Mouse (Mus musculus) effector memory CD4-positive, alpha-beta T cell, adult 5 months (primary cell): ENCODE measurements around the gene Tbl3. TPM values are rescaled to one million over a fixed set of nuclear protein-coding genes. Genes with fewer than 3 reads are reported as not detected.

Experiments used
- polyA plus RNA-seq: library from polyadenylated mRNA; unstranded; fragments of 100-300 nt; shearing (Covaris generic); gene quantifications from one replicate; pipeline ENCODE4 v1.2.1, GENCODE M21; 2017

Tbl3 gene
- polyA plus RNA-seq, result 40.1 TPM

GRCm38 (mm10) chr17:24706982-24707800 lies at the start of gene Tbl3:
Gene Tbl3 (minus strand): TSS chr17:24707660.

GRCm38 (mm10) chr17:24752415-24753394 lies 45.2 kb upstream of the Tbl3 start, which contains the start of gene Hs3st6:
Gene Hs3st6 (plus strand): TSS chr17:24752988.

GRCm38 (mm10) chr17:24736330-24737051 lies 29.0 kb upstream of the Tbl3 start, which contains the start of gene Msrb1:
Gene Msrb1 (plus strand): TSS chr17:24736642.

GRCm38 (mm10) chr17:24727618-24728017 lies 20.2 kb upstream of the Tbl3 start, which contains the start of gene Rpl3l:
Gene Rpl3l (plus strand): TSS chr17:24727820.

DNA sequence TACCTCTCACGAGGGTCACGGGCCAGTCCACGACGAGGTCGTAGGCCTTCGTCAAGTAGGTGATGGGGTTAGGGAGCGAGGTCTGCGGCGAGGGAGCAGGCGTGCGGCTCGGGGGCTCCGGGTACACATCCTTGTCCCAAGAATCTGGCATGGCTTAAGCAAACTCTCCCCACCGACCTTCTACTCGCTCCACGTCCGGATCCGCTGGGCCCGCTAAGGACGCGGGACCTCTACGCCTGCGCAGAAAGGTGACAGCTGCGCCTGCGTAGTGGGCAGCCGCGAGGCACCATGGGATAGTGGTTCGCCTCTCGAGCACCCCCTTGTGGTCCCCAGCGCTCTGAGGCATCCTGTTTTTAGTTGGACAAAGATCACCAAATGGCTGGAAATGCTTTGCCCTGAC lies 16.7 kb upstream of the Tbl3 start, which contains the start of gene Ndufb10:
Gene Ndufb10 (minus strand): TSS at position 295 of the 400 bp plus-strand sequence.

DNA sequence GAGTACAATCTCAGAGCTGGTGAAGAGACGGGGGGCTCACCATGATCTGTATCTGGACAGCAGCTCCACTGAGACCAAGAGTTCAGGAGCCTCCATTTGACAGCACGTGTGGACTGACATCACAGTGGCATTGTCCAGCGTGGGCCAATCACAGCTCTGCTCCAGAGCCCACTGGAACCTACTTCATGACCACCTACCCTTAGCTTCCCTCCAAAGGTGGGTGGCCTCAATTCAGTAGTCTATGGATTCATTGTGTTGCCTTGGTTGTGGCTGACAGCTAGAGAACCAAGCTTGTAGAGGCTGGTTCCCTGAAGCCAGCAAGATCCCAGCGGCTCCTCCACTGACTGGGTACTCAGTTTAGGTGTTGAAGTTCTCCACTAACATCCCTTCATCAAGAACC lies 10.5 kb upstream of the Tbl3 start, which contains the start of the genes Rnf151 and Rps2:
Gene Rnf151 (minus strand): TSS at position 121 of the 400 bp plus-strand sequence.
Gene Rps2 (plus strand): TSS at position 174 of the 400 bp plus-strand sequence.

GRCm38 (mm10) chr17:24696011-24696697 lies 11.3 kb downstream of the Tbl3 start, which contains the start of the genes Gfer and Noxo1:
Gene Gfer (minus strand): TSS chr17:24696156.
Gene Noxo1 (plus strand): TSS chr17:24696234.

DNA sequence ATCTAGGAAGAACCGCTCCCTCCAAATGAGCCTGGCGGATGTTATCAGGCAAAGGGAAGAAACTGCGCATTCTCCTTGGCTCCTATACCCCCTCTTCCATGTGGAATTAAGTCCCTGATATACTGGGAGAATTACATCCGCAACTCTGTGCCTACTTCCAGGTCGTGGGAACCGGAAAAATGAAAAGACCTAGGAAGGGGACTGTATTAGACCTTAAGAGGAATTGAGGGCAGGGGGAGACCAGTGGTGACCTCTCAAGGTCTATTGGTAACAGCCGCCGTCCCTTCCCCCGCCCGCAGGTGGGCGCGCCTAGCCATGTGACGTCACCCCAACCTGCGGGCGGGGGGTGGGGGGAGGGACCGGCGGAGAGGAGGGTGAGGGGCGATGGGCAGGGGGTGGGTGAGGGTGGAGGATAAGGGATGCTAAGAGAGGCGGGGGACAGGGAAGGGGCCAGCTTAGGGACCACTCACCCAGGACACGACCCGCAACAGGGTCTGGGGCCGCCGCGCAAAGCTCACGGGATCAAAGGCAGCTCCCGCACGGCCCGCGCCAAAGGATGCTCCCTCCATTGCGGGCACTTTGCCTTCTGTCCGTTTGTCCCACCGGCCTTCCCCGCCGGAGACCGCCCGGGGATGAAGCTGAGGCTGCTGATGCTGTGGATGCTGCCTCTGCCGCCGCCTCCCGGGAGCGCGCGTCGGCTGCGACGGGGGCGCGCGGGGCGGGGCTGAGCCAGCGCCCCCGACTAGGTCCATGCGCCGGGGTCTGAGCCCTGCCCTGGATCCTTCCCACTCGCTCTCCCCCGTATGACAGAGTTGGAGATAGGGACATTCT lies 18.0 kb downstream of the Tbl3 start, which contains the start of gene Syngr3:
Gene Syngr3 (minus strand): TSS at position 705 of the 831 bp plus-strand sequence.

DNA sequence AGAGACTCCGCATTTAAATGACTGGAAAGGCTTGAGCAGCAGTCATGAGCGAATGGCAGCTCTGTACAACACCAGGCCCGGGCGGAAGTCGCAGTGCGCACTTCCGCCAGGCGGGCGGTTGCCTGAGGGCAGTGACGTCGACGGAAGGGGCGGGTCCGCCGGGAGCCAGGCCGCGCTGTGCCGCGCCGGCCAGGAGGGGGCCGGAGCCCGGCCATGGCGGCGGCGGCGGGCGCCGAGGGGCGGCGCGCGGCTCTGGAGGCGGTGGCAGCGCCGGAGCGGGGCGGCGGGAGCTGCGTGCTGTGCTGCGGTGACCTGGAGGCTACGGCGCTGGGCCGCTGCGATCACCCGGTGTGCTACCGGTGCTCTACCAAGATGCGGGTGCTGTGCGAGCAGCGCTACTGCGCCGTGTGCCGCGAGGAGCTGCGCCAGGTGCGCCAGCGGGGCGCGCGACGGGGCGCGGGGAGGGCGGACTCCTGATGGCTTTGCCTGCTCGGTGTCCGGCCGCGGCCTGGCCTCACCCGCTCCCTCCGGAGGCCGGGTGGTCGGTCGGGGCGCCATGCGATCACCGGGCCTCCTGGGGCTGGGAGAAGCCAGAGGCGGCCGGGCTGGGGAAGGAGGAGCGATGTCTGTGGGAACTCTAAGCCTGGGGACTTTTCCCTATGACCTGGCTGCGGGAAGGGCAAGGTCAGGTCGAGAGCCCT lies 37.8 kb downstream of the Tbl3 start, which contains the start of gene Zfp598:
Gene Zfp598 (plus strand): TSS at position 143 of the 701 bp plus-strand sequence.

GRCm38 (mm10) chr17:24658017-24658758 lies 49.3 kb downstream of the Tbl3 start, which contains the start of gene Npw:
Gene Npw (minus strand): TSS chr17:24658457.

DNA sequence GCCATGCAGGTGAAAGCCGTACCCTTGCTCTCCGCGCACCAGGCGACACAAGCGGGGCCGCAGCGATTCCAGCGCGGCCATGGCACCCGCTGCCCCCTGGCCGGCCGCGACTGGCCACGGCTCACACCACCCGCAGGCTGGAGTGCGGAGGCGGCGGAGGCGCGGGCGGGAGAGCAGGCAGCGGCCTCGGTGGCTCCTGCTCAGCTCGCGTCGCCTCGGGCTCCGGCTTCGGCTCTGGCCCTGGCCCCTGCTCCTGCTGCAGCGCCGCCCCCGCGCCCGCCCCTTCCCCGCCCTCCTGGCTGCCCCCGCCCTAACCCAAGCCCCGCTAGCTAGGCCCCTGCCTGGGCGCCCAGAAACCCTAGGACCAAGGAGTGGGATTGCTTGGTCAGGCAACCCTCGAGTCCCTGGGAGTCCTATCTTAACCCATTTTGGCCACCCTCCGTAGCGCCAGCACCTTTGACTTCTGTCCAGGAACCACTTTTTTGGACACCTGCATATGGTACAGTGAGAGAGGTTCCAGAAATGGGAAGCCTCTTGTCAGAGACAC lies 57.3 kb downstream of the Tbl3 start, which contains the start of gene Slc9a3r2:
Gene Slc9a3r2 (minus strand): TSS at position 258 of the 547 bp plus-strand sequence.

Other genes with a start within 250 kb of the Tbl3 start
- gene E4f1, start 237.3 kb downstream of the Tbl3 start, polyA plus RNA-seq, result 99.5 TPM
- 15.6 TPM for gene Pgp, start 237.3 kb downstream of the Tbl3 start, polyA plus RNA-seq
- not detected for gene Bricd5, start 233.8 kb downstream of the Tbl3 start, polyA plus RNA-seq
- 13.8 TPM for gene Mlst8, start 228.6 kb downstream of the Tbl3 start, polyA plus RNA-seq
- gene Caskin1, start 219.1 kb downstream of the Tbl3 start, polyA plus RNA-seq, result 0.22 TPM
- gene Traf7, start 179.7 kb downstream of the Tbl3 start, polyA plus RNA-seq, result 67.3 TPM
- 2.9 TPM for gene Rab26, start 173.4 kb downstream of the Tbl3 start, polyA plus RNA-seq
- gene Pkd1, start 157.8 kb downstream of the Tbl3 start, polyA plus RNA-seq, result 51.9 TPM
- gene Tsc2, start 75.0 kb downstream of the Tbl3 start, polyA plus RNA-seq, result 34.7 TPM
- gene Nthl1, start 75.0 kb downstream of the Tbl3 start, polyA plus RNA-seq, result 2.6 TPM
- 0.34 TPM for gene Slc9a3r2, start 57.3 kb downstream of the Tbl3 start, polyA plus RNA-seq
- gene Npw, start 49.2 kb downstream of the Tbl3 start, polyA plus RNA-seq, result not detected
- 20.9 TPM for gene Zfp598, start 38.0 kb downstream of the Tbl3 start, polyA plus RNA-seq
- gene Syngr3, start 17.7 kb downstream of the Tbl3 start, polyA plus RNA-seq, result 0.34 TPM
- gene Gfer, start 11.5 kb downstream of the Tbl3 start, polyA plus RNA-seq, result 30.1 TPM
- gene Noxo1, start 11.4 kb downstream of the Tbl3 start, polyA plus RNA-seq, result 1.4 TPM
- not detected for gene Rnf151, start 10.4 kb upstream of the Tbl3 start, polyA plus RNA-seq
- 937 TPM for gene Rps2, start 10.5 kb upstream of the Tbl3 start, polyA plus RNA-seq
- gene Ndufb10, start 16.8 kb upstream of the Tbl3 start, polyA plus RNA-seq, result 131 TPM
- gene Rpl3l, start 20.2 kb upstream of the Tbl3 start, polyA plus RNA-seq, result not detected
- 8.5 TPM for gene Msrb1, start 29.0 kb upstream of the Tbl3 start, polyA plus RNA-seq
- gene Hs3st6, start 45.3 kb upstream of the Tbl3 start, polyA plus RNA-seq, result not detected
- gene Meiob, start 96.6 kb upstream of the Tbl3 start, polyA plus RNA-seq, result not detected
- 37.5 TPM for gene Hagh, start 132.5 kb upstream of the Tbl3 start, polyA plus RNA-seq
- gene Fahd1, start 142.7 kb upstream of the Tbl3 start, polyA plus RNA-seq, result 0.34 TPM
- not detected for gene Igfals, start 158.3 kb upstream of the Tbl3 start, polyA plus RNA-seq
- gene Nubp2, start 178.7 kb upstream of the Tbl3 start, polyA plus RNA-seq, result 57.2 TPM
- 61.2 TPM for gene Spsb3, start 179.0 kb upstream of the Tbl3 start, polyA plus RNA-seq
- 35.7 TPM for gene Eme2, start 187.4 kb upstream of the Tbl3 start, polyA plus RNA-seq
- gene Mrps34, start 187.5 kb upstream of the Tbl3 start, polyA plus RNA-seq, result 43.8 TPM
- gene Nme3, start 188.8 kb upstream of the Tbl3 start, polyA plus RNA-seq, result 27.5 TPM
- 56.1 TPM for gene Mapk8ip3, start 229.3 kb upstream of the Tbl3 start, polyA plus RNA-seq